Mouse (Mus musculus): ENCODE measurements around the gene Kalrn.
A peak's percentile ranks its signal among the peaks of the same experiment; 100 is the strongest.
"Not testable (repeated sequence)": the region's sequence is repeated elsewhere in the genome, so short reads cannot be mapped to it uniquely, and the experiment has no call there.

Gene Kalrn

DNA sequence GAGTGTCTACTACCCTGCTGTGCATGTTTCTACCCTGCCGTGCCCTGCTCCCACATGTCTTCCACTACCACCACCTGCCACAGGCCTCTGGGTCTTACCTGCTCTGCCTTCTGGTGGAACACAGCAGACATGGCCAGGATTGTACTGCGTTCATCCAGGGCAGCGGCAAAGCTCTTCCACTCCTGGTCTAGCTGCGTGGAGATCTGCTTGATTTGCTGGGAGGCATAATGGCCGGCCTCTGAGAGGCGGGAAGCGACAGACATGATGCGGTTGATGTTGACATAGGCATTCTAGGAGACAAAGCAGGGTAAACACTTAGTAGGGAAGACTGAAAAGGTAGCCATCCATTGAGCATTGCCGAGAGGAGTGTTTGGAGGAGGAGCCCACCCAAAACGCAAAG is 259.3 kb downstream of the Kalrn start:
- no peak for DNase-seq (ENCODE audit: low read depth, low spot score)

DNA sequence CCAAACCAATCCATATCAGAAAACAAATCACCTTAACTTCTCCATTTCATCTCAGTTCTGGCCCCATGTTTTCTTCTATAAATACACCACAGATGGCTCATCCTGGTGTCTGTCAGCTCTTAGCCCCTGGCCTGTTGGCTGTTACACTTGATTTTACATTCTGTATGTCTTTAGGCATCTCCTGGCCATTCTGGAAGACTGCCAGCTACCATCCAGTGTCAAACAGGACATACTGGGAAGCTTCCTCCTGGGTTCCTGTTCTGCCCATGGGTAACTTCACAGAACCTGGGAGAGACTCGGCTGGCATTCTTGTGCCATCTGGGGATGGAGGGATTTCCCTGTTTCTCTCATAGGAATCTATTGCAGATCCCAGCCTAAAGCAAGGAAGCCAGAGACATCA is 261.8 kb downstream of the Kalrn start:
- no peak for DNase-seq (ENCODE audit: low read depth, low spot score)

DNA sequence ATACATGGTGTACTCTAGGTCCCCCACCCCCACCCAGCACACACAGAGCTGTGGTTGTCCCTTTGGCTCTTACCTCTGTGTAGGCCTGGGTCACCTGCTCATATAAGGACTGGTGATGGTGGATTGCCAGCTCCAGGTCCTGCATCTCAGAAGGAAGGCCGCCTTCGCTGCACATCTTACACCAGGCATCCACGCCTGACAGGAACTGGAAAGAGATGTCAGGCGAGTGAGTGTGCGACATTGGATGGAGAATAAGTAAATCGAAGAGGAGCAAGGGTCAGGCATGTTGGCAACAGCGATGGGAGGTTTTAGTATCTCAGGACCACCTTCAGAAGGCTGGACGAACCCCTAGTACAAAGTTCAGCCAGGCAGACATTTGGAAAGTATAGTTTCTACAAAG is 263.0 kb downstream of the Kalrn start:
- DNase-seq (ENCODE audit: low read depth, low spot score), result no peak

DNA sequence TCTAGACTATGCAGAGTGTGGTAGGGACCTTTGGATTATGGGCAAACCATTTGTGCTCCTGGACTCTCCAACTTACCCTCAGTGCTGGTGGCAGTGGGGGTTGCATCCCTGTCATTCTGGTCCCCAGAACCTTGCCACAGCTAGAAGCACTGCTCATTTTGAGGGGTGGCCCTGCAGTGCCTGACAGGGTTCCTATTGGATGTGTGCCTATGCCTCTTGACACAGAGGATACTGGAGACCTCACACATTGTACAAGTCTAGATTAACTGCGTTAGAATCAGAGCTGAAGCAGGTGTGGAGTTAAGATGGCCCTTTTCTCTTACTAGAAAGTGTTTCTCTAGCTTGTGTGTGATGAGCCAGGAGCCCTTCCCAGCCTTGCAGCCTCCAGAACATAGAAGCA is 265.0 kb downstream of the Kalrn start:
- no peak for DNase-seq (ENCODE audit: low read depth, low spot score)

DNA sequence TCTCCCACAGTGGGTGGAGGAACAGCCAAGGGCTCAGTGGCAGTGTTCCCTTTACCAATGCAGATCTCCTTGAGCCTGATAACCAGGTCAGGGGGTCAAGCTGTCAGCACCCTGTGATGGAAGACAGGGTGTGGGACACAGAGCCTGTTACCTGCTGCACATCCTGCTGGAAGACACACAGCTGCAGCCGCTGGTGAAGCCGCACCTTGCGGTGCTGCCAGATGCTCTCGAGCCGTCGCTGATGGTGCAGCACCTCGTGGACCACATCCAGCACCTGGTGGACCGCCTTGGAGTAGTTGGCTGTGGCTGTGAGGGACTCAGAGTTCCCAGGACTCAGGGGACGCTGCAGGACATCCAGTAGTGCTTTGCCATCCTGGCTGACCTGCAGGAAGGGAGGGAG is 265.9 kb downstream of the Kalrn start:
- DNase-seq (ENCODE audit: low read depth, low spot score), result no peak

DNA sequence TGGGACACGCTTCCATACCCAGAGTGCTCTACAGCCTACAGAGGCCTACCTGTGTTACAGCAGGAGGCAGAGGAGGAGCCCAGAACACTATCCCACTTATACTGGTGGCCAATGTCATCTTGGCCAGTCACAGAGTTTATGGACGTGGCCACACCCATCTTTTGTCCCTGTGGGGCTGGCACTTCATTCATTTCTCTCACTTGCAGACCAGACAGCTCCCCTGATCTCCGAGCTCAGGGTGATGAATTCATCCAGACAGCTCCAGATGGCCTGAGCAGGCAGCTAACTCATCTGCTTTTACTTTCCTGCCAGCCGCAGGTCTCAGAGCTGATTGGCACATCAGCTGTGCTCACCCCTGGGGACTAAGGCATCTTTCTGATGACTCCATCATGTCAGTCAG is 267.7 kb downstream of the Kalrn start:
- DNase-seq (ENCODE audit: low read depth, low spot score), result no peak

DNA sequence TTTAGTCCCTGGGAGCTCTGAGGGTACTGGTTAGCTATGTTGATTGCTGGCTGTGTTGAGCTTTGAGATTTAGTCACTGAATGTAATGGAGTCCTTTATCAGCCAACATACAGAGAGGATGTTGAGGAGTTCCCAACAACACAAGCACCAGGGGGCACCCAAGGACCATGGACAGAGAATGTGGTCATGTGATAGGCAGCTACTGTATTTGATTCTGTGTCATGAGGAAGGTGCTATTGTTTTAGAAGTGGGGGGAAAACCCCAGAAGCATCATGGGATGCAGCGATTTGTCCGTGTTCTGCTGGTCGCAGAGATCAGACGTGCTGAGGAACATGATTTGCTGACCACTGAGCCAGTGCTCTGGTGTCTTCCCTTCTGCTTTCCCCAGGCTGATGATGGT is 269.5 kb downstream of the Kalrn start:
- DNase-seq (ENCODE audit: low read depth, low spot score), result not testable (repeated sequence)

DNA sequence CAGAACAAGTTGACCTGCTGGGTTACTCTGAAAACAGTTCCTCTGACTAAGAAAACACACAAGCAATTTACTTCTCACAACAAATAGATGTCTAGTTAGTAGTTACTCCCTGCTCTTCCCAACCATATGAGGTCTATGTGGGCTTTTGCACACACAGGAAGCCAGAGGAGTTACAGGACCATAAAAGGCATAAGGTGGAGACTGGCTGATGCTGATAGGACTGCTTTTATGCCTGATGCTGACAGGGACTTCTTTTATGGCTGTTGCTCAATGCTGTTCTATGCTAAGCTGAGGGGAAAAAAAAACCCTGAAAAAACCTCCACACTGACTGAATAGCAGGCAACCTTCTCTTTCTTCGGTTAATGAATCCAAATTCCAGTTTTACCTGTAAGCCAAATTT is 270.8 kb downstream of the Kalrn start:
- no peak for DNase-seq (ENCODE audit: low read depth, low spot score)

DNA sequence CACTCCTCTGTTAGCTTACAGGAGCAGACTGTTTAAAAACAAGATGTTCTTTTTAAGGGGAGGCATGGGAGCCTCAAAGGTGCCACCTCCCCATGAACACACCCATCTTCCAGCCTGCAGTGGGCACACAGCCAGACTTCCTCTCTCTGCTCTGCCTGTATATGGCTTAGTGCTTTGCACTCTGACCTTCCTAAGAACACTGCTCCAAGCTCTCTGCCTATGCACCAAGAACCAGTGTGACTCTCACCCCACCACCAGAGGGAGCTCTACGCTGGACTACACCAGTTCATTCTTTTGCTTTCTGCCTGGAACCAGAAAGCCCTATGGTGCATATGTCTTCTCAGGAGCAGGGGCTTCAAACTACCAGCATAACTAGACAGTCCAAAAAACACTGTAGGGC is 271.3 kb downstream of the Kalrn start:
- no peak for DNase-seq (ENCODE audit: low read depth, low spot score)

DNA sequence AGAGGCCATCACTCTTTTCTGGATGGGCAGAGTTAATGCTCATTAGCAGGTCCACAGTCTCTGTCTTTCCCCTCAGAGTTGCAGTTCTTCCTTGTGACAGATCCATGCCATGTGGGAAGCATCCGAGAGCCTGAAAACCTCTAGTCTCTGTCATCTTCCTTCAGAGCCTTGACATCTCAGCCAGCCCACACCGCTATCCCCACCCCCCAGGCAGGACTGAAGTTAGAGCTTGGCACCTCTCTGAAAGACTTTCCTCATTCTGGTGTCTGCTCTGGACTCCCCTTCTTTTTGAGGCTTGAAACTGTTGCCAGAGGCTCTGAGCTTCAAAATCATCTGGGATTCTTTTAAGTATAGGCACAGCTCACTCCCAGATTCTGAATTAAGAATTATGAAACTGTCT is 274.1 kb downstream of the Kalrn start:
- no peak for DNase-seq (ENCODE audit: low read depth, low spot score)

DNA sequence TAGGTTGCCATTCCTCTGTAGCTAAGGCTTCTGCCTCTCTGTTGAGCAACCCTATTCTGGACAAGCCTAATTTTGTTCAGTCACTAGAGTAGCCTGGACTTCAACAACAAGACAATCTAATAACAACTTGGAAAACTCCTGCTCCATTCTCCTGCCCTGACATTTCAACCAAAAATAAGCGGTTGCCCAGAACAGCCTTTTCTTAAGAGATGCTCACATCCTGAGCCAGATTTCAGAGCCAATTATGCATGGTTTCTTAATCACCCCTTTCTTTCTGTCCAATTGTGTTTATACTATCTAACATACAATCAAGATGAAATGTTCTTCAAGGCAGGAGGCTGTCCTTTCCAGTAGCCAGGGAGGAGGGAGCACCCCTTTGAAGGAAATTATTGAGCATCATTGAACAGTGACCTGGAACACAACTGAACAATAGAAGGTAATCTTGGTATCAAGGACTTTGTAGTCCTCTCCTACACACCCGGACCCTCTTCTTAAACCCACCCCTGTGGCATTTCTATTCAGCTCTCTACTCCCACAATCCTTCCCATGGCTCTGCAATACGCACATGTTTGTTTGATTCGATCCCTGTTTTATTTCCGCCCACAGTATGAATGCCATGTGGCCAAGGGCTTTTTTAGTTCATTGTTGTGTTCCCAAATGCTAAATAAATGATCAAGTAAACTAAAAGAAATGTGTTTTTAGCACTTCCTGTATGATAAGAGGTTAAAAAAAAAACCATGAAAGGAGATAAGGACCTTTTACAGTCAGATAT is 275.2 kb downstream of the Kalrn start:
- DNase-seq (ENCODE audit: low read depth, low spot score), result no peak

DNA sequence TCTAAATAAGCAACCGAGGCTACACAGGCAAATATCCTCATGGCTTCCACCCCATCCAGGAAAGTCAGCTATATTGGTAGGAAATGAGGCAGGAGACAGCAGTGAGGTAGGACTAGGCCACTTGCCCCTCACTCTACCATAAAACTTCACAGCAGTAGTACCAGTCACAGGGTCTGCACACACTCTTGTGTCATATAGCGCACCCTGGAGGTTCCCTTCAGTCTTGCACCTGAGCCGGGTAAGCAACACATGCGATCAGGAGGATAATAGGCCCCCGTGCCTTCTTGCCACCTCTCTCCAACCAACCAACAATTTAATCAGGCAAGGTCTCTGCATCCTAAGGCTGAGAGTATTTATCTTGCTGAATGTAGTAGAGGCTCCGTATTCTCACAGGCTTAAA is 278.8 kb downstream of the Kalrn start:
- DNase-seq (ENCODE audit: low read depth, low spot score), result no peak

DNA sequence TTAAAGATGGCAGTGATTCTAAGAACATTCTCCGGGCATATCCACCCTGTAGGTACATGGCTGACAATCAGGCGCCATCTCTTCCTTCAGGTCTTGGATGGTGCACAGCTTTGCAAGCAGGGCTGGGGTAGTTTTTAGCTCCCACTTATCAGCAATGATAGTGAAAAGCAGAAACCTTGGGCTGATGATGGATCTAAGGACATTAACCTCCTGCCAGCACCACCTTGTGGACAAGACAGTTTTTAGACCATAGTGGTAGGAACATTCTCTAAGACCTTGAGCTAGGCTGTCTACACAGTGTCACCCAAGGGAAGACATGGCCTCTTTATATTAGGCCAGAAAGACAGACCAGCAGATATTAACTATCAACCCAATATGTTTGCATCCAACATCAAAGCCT is 279.7 kb downstream of the Kalrn start:
- DNase-seq (ENCODE audit: low read depth, low spot score), result no peak

DNA sequence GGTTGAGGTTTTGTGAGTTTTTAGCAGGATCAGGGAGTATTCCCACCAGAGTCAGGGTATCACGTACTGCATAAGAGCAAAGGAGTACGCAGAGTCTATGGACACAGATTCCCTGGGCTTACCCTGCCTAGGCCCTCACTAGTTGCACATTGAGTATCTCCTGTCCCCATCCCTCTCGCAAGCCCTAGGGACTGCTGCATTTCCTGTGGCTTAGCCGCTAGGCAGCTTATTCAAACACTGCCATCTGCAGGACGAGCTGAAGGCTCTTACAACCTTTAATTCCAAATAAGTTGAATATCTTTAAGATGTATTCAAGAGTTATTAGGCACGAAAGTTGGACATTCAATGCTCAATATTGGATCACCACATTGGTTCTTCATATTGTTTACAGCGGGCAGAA is 283.7 kb downstream of the Kalrn start:
- DNase-seq (ENCODE audit: low read depth, low spot score), result peak; percentile 11

DNA sequence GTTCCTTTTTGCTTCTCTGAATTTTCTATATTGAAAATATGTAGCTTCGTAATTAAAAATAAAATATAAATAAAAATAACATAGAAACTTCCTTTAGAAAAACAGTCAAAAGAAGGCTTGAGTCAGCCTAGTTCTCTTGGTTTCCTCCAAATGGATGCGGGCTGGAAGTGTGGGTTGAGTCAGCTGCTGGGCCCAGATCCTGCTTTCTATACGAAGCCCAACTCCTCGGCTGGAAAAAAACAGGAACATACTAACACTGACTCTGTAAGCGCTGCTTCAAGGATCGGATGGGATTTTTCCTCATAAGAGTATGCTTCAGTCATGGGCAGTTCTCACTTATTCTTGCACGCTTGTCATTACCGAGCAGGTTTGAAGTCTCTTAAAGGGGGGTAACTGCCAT is 291.3 kb downstream of the Kalrn start:
- no peak for DNase-seq (ENCODE audit: low read depth, low spot score)

DNA sequence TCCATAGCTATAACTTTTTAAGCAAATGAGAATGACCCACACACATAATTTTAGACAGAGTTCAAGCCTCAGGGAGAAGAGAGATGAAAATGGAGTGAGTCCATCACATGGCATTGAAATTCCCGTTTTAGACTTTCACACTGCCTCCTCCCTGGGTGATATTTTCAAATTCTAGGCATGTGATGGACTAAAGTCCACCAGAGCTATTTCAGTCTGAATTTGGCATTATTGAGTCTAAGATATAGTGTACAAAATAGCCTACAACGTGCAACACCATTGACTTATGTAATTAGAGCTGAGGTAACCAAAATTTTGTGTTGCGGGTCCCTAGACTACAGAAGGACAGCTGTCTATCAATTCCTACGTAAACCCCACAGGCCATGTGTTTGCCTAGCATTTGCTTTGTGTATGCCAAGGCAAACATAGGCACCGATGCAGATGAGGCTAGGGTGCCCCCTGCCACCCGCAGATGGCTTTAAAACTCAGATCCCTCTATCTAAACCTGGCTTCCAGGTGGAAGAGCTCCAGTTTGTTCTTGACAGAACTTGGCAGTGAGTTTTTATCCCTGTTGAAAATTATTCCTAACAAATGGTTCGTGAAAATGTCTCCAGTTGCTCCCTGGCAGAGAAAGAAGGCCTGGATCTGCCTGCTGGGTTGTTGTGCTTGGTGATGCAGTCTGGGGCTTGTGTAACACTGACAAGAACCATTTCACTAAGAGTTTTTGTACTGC is 293.5 kb downstream of the Kalrn start:
- DNase-seq (ENCODE audit: low read depth, low spot score), result no peak

DNA sequence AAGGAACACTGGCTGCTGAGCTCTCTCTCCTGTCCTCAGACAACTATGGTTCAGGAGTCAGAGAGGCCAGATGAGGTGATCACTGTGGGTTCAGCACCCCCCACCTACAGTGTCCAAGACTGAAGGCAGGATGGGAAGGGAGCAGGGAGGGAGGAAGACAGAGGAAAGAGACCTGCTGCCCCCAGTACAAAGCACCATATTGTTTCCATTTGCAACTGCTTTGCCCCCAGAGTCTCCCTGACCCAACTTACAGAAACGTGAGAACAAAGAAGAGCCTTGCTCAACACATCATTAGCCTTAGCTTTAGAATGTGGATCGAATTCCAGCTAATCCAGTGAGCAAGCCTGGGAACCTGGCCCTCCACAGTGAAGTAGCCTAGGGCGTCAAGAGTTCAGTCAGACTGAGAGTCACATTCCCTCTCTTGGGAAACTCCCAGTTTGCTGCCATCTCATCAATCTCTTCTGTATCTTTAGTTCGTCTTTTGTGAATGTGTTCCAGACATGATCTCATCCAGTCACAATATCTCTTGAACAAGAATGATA is 295.0 kb downstream of the Kalrn start:
- DNase-seq (ENCODE audit: low read depth, low spot score), result no peak

DNA sequence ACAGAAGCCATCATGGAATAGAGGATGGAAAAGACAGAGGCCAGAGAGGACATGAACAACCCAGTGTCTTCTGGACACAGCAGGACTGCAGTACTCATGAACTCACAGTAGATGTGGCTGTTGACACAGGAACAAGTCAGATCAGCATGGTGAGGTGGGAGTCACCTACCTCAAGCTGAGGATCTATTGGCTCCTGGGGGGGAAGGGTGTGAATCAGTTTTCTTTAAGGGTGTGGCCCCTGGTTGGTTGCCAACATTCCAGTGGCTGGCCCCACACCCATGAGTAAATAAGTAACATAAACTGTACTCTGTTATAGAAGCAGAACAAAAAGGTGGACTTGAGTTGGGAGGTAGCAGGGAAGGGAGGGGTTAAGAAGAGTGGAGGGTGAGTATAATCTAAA is 298.7 kb downstream of the Kalrn start:
- DNase-seq (ENCODE audit: low read depth, low spot score), result no peak

DNA sequence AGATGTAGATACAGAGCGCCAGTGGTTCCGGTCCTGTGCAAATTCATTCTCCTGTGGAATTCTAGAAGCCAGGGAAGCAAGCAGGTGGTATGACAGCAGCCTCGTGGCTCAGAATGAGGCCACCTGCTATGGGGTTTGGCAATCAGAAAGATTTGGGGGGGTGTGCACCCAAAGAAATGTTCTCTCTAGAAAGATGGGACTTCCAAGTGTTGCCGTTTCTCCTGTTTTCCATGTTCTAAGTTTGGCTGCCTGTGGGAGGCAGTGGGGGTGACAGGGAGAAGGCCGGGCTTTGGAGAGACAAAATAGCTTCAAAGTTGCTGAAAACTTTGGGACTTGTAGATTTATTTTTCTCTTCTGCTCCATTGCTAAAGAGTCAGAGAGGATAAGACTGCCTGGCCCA is 301.9 kb downstream of the Kalrn start:
- no peak for DNase-seq (ENCODE audit: low read depth, low spot score)

DNA sequence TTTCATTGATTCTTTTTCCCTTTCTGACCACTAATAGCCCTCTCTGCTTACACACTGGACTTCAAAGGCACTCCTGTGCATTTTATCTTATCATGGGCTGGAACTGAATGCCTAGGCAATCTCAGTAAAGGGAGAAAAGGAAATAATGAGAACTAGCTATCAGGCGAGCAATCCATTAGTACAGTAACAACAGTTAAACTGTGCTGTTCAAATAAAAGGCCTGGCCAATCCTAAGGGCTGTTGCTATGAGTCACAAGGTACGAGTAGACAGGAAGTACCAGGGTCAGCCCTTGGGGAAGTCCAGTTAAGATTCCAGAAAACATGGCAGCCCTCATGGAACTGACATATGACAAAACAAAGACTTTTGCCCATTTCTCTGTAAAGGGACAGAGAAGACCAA is 302.7 kb downstream of the Kalrn start:
- DNase-seq (ENCODE audit: low read depth, low spot score), result no peak

DNA sequence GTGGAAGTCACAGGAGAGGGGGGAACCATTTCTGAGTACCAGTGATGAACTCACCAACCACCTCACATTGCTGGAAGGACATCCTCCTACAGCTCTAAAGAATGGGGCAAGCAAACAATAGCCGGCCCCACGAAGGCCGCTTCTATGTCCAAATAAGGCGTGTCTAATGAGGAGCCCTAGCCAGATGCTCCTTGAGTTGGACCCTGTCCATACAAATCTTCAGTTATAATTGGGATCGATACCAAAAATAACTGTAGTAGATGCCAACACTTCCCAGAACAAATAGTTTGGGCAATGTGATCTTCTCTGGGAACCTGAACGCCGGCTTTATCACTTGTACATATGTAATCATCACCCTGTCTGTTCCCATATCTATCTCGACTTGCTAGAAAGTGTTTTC is 303.7 kb downstream of the Kalrn start:
- DNase-seq (ENCODE audit: low read depth, low spot score), result no peak

DNA sequence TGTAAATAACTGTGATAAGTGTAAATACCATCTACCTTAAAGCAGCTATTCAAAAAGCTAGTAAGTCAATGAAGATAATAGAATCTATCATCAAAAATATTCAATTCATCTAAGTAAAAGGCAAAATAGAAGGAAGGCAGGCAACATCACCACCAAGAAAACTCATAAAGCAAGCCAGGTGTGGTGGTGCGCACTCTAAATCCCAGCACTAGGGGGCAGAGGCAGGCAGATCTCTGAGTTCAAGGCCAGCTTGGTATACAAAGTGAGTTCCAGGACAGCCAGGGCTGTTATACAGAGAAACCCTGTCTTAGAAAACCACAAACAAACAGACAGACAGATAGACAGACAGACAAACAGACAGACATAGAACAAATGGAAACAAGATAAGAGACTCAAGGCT is 305.6 kb downstream of the Kalrn start:
- no peak for DNase-seq (ENCODE audit: low read depth, low spot score)

DNA sequence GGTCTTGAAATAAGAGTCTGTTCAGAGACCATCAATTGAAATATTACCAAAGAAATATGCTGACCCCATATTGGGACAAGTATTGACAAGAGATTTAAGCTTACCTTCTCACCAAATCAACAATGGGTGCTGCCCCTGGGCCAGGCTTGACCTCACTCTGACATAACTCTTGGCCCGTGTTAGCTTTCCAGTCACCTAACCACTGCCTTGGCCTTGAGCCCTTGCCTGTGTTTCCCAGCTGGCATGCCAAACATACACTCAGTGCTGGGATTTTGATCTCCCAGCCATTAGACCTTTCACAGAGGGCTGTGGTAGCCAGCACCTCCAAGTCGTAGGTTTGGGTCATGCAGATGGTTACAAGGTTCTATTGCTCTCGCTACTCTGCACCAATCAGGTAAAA is 308.7 kb downstream of the Kalrn start:
- no peak for DNase-seq (ENCODE audit: low read depth, low spot score)
